Mouse (Mus musculus): Measurements from ENCODE around the gene Tead4. TPM values are rescaled to one million over a fixed set of nuclear protein-coding genes. Genes with fewer than 3 reads are reported as not detected.

Tead4 gene
- total RNA-seq, 2 experiments from 2014 or later, result 0.82 to 0.91 TPM

- peak; percentile 65 to 69 for DNase-seq (ENCODE audit: low spot score in 2 of 2)
Measured at GRCm38 (mm10) chr6:128295876-128296749, 4.5 kb downstream of the Tead4 start.

GRCm38 (mm10) chr6:128291284-128291683 is 9.3 kb downstream of the Tead4 start:
- no peak for DNase-seq (ENCODE audit: low spot score in 2 of 2)

- no peak for DNase-seq (ENCODE audit: low spot score in 2 of 2)
Measured at GRCm38 (mm10) chr6:128288681-128289080, 11.9 kb downstream of the Tead4 start.

- DNase-seq (ENCODE audit: low spot score in 2 of 2), result no peak
Measured at GRCm38 (mm10) chr6:128285792-128286430, 14.7 kb downstream of the Tead4 start.

- no peak for DNase-seq (ENCODE audit: low spot score in 2 of 2)
Measured at GRCm38 (mm10) chr6:128282126-128282525, 18.5 kb downstream of the Tead4 start.

GRCm38 (mm10) chr6:128280472-128281145 is 20.0 kb downstream of the Tead4 start:
- DNase-seq (ENCODE audit: low spot score in 2 of 2), result no peak

- no peak for DNase-seq (ENCODE audit: low spot score in 2 of 2)
Measured at GRCm38 (mm10) chr6:128279608-128280007, 21.0 kb downstream of the Tead4 start.

GRCm38 (mm10) chr6:128279099-128279498 is 21.5 kb downstream of the Tead4 start:
- no peak for DNase-seq (ENCODE audit: low spot score in 2 of 2)

GRCm38 (mm10) chr6:128277132-128278085 is 23.2 kb downstream of the Tead4 start:
- DNase-seq (ENCODE audit: low spot score in 2 of 2), result peak in 1 of 2 experiments; percentile 24

- DNase-seq (ENCODE audit: low spot score in 2 of 2), result no peak
Measured at GRCm38 (mm10) chr6:128276349-128276748, 24.3 kb downstream of the Tead4 start.

- DNase-seq (ENCODE audit: low spot score in 2 of 2), result peak in 1 of 2 experiments; percentile 53
Measured at GRCm38 (mm10) chr6:128275506-128276064, 25.0 kb downstream of the Tead4 start.

GRCm38 (mm10) chr6:128273507-128273906 is 27.1 kb downstream of the Tead4 start:
- no peak for DNase-seq (ENCODE audit: low spot score in 2 of 2)

GRCm38 (mm10) chr6:128272754-128273153 is 27.9 kb downstream of the Tead4 start:
- DNase-seq (ENCODE audit: low spot score in 2 of 2), result no peak

GRCm38 (mm10) chr6:128269850-128270249 is 30.8 kb downstream of the Tead4 start:
- no peak for DNase-seq (ENCODE audit: low spot score in 2 of 2)

- no peak for DNase-seq (ENCODE audit: low spot score in 2 of 2)
Measured at GRCm38 (mm10) chr6:128264870-128265526, 35.6 kb downstream of the Tead4 start.

- no peak for DNase-seq (ENCODE audit: low spot score in 2 of 2)
Measured at GRCm38 (mm10) chr6:128261486-128261885, 39.1 kb downstream of the Tead4 start.

GRCm38 (mm10) chr6:128259252-128259651 is 41.4 kb downstream of the Tead4 start:
- no peak for DNase-seq (ENCODE audit: low spot score in 2 of 2)

- DNase-seq (ENCODE audit: low spot score in 2 of 2), result no peak
Measured at GRCm38 (mm10) chr6:128255941-128256340, 44.7 kb downstream of the Tead4 start.

- no peak for DNase-seq (ENCODE audit: low spot score in 2 of 2)
Measured at GRCm38 (mm10) chr6:128255292-128255691, 45.3 kb downstream of the Tead4 start.

- DNase-seq (ENCODE audit: low spot score in 2 of 2), result no peak
Measured at GRCm38 (mm10) chr6:128254551-128254950, 46.1 kb downstream of the Tead4 start.
